Mouse (Mus musculus): ENCODE measurements around the gene Rpusd1. TPM values are rescaled to one million over a fixed set of nuclear protein-coding genes. Genes with fewer than 3 reads are reported as not detected.
A peak's percentile ranks its signal among the peaks of the same experiment; 100 is the strongest.
"Not testable (repeated sequence)": the region's sequence is repeated elsewhere in the genome, so short reads cannot be mapped to it uniquely, and the experiment has no call there.

The Rpusd1 gene
- total RNA-seq, 2 experiments from 2014 or later, result 3.6 to 5.2 TPM

GRCm38 (mm10) chr17:25738861-25739260 lies 11.4 kb downstream of the Rpusd1 start:
- DNase-seq, result no peak

- not testable (repeated sequence) for DNase-seq
Observed at GRCm38 (mm10) chr17:25741471-25741870, 14.0 kb downstream of the Rpusd1 start.

- DNase-seq, result no peak
Observed at GRCm38 (mm10) chr17:25743831-25744230, 16.4 kb downstream of the Rpusd1 start.

- no peak for DNase-seq
Observed at GRCm38 (mm10) chr17:25744311-25744710, 16.8 kb downstream of the Rpusd1 start.

GRCm38 (mm10) chr17:25748238-25748637 lies 20.8 kb downstream of the Rpusd1 start:
- DNase-seq, result no peak

GRCm38 (mm10) chr17:25749314-25749713 lies 21.8 kb downstream of the Rpusd1 start:
- DNase-seq, result no peak

- DNase-seq, result peak; percentile 35 to 50
Observed at GRCm38 (mm10) chr17:25751446-25751845, 24.0 kb downstream of the Rpusd1 start.

- no peak for DNase-seq
Observed at GRCm38 (mm10) chr17:25754241-25754640, 26.8 kb downstream of the Rpusd1 start, which contains the start of gene Msln. Gene Msln, minus strand, starts transcription at chr17:25754378.

- no peak for DNase-seq
Observed at GRCm38 (mm10) chr17:25755086-25755485, 27.6 kb downstream of the Rpusd1 start.

- DNase-seq, result no peak
Observed at GRCm38 (mm10) chr17:25755627-25756377, 28.3 kb downstream of the Rpusd1 start.

- peak in 1 of 2 experiments; percentile 26 for DNase-seq
Observed at GRCm38 (mm10) chr17:25756378-25757242, 29.1 kb downstream of the Rpusd1 start.

GRCm38 (mm10) chr17:25757691-25758090 lies 30.2 kb downstream of the Rpusd1 start:
- DNase-seq, result no peak

GRCm38 (mm10) chr17:25760148-25760547 lies 32.7 kb downstream of the Rpusd1 start:
- DNase-seq, result no peak

GRCm38 (mm10) chr17:25761561-25761970 lies 34.1 kb downstream of the Rpusd1 start:
- no peak for DNase-seq

GRCm38 (mm10) chr17:25762591-25762990 lies 35.1 kb downstream of the Rpusd1 start:
- DNase-seq, result no peak

GRCm38 (mm10) chr17:25765886-25766285 lies 38.4 kb downstream of the Rpusd1 start:
- DNase-seq, result no peak

- no peak for DNase-seq
Observed at GRCm38 (mm10) chr17:25769331-25769730, 41.9 kb downstream of the Rpusd1 start.

- DNase-seq, result peak; percentile 96 to 99
Observed at GRCm38 (mm10) chr17:25773549-25774120, 46.2 kb downstream of the Rpusd1 start, which contains the start of gene Narfl. Gene Narfl, plus strand, starts transcription at chr17:25773776.

- DNase-seq, result no peak
Observed at GRCm38 (mm10) chr17:25775318-25776062, 48.0 kb downstream of the Rpusd1 start.

GRCm38 (mm10) chr17:25777948-25778347 lies 50.5 kb downstream of the Rpusd1 start:
- DNase-seq, result no peak
